Mouse (Mus musculus): ENCODE data around the gene Btbd3.

DNA sequence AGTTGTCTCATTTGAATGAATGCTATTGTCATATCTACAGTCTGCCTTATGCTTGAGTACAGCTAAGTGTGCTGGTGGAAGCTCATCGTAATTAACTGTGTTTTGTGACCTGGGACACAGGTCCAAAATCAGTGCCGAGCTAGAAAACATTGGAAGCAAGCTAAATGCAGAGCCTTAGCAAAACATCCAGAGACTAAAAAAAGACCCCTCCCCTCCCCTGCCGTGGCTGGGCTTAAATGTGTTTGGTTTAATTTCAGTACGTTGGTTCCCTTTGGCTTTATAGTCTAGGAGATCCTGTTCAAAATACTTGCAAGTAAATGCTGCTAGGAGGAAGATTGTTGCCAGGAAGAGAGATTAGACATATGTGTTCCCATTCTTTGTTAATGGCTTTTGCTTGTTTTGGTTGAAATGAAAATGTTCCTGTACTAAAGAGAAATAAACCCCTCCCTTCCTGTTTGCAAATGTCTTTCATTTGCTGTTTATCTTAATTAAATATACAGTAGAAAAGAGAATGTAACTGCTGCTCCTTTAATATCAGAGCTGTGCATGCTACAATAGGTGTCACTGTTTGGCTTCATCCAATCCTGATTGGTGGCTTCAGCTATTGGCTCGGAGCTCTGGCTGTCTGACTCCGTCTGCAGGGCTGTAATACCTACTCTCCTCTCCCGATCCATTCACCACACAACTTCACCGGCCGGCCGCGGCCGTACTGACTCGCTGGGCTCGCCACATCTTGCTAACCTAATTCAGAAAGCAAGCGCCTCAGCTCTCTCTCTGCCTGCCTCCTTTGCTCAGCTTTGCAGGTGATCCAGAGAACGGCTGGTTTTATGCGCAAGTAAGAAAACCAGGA, 21.7 kb downstream of the Btbd3 start:
- peak; percentile 42; the same call in 1 of the 2 replicates for TF ChIP-seq CTCF (IDR thresholded peaks at IDR 0.05; ENCODE audit: low read depth)
- TF ChIP-seq EP300 (optimal IDR thresholded peaks at IDR 0.05), result peak; percentile 56
